Mouse (Mus musculus): Measurements from ENCODE around the gene C2cd3. TPM values are rescaled to one million over a fixed set of nuclear protein-coding genes. Genes with fewer than 3 reads are reported as not detected.
A peak's percentile ranks its signal among the peaks of the same experiment; 100 is the strongest.

The C2cd3 gene
- total and polyA plus RNA-seq, 2 experiments from 2014 or later: 9.2 to 18.3 TPM

GRCm38 (mm10) chr7:100494415-100494831 is 122.4 kb downstream of the C2cd3 start:
- ATAC-seq: no peak
- H3K4me2 ChIP-seq (ENCODE audit: low read depth, low read length): peak overlapping the region; percentile 70
- peaks cover 13% of the 10 kb centered on the region; the same call in 1 of the 2 replicates for H3K4me1 ChIP-seq (ENCODE audit: insufficient read depth, low read length)
- no peak for DNase-seq (ENCODE audit: low spot score)
- no peaks in the 10 kb centered on the region for H3K36me3 ChIP-seq (ENCODE audit: insufficient read depth, low read length)
- no peak for TF ChIP-seq CTCF (IDR thresholded peaks at IDR 0.05; ENCODE audit: low read depth)
- 84% methylated on average over 7 of the region's 7 CpGs for WGBS
- H3K27ac ChIP-seq: peak overlapping the region; percentile 90; the same call in 1 of the 2 replicates
- no peaks in the 10 kb centered on the region for H3K9me3 ChIP-seq (ENCODE audit: low read length)
- H3K9ac ChIP-seq (replicated peaks; ENCODE audit: low read length): no peak overlapping the region
- no peaks in the 10 kb centered on the region for H3K27me3 ChIP-seq (ENCODE audit: insufficient read depth, low read length)
- H3K4me3 ChIP-seq (ENCODE audit: low read length): 0 out of 2 replicates have a peak overlapping the region, but pooled peaks have one; percentile 2

- Histone ChIP-seq H3K4me1 (ENCODE audit: insufficient read depth, low read length) (peaks cover 13% of the 10 kb centered on the region; the same call in 1 of the 2 replicates), H3K36me3 (ENCODE audit: insufficient read depth, low read length) (no peaks in the 10 kb centered on the region), H3K27me3 (ENCODE audit: insufficient read depth, low read length) (no peaks in the 10 kb centered on the region), H3K9ac (replicated peaks; ENCODE audit: low read length) (no peak overlapping the region), H3K9me3 (ENCODE audit: low read length) (no peaks in the 10 kb centered on the region), H3K4me2 (ENCODE audit: low read depth, low read length) (peak overlapping the region; percentile 70), H3K4me3 (ENCODE audit: low read length) (no peak overlapping the region), H3K27ac (peak overlapping the region; percentile 90)
- 48% methylated on average over 8 of the region's 8 CpGs for WGBS
- no peak for DNase-seq (ENCODE audit: low spot score)
- no peak for ATAC-seq
- TF ChIP-seq CTCF (IDR thresholded peaks at IDR 0.05; ENCODE audit: low read depth): no peak
Measured at GRCm38 (mm10) chr7:100495042-100495441, 123.0 kb downstream of the C2cd3 start.

GRCm38 (mm10) chr7:100495581-100496251 is 123.7 kb downstream of the C2cd3 start:
- ATAC-seq (peak; percentile 91), DNase-seq (ENCODE audit: low spot score) (peak; percentile 90)
- Histone ChIP-seq H3K27me3 (ENCODE audit: insufficient read depth, low read length) (no peaks in the 10 kb centered on the region), H3K4me1 (ENCODE audit: insufficient read depth, low read length) (peaks cover 13% of the 10 kb centered on the region; the same call in 1 of the 2 replicates), H3K36me3 (ENCODE audit: insufficient read depth, low read length) (no peaks in the 10 kb centered on the region), H3K27ac (peak overlapping the region; percentile 90), H3K4me3 (ENCODE audit: low read length) (no peak overlapping the region), H3K9me3 (ENCODE audit: low read length) (no peaks in the 10 kb centered on the region), H3K9ac (replicated peaks; ENCODE audit: low read length) (peak overlapping the region; percentile 26), H3K4me2 (ENCODE audit: low read depth, low read length) (peak overlapping the region; percentile 70)
- 32% methylated on average over 11 of the region's 11 CpGs for WGBS
- TF ChIP-seq CTCF (IDR thresholded peaks at IDR 0.05; ENCODE audit: low read depth): no peak

- no peaks in the 10 kb centered on the region for H3K36me3 ChIP-seq (ENCODE audit: insufficient read depth, low read length)
- H3K9me3 ChIP-seq (ENCODE audit: low read length): no peaks in the 10 kb centered on the region
- no peak for TF ChIP-seq CTCF (IDR thresholded peaks at IDR 0.05; ENCODE audit: low read depth)
- 73% methylated on average over 6 of the region's 6 CpGs for WGBS
- H3K4me2 ChIP-seq (ENCODE audit: low read depth, low read length): 0 out of 2 replicates have a peak overlapping the region, but pooled peaks have one; percentile 5
- peak overlapping the region; percentile 90 for H3K27ac ChIP-seq
- ATAC-seq (no peak), DNase-seq (ENCODE audit: low spot score) (no peak)
- H3K27me3 ChIP-seq (ENCODE audit: insufficient read depth, low read length): no peaks in the 10 kb centered on the region
- peaks cover 13% of the 10 kb centered on the region; the same call in 1 of the 2 replicates for H3K4me1 ChIP-seq (ENCODE audit: insufficient read depth, low read length)
- H3K4me3 ChIP-seq (ENCODE audit: low read length): no peak overlapping the region
- peak overlapping the region; percentile 26 for H3K9ac ChIP-seq (replicated peaks; ENCODE audit: low read length)
Measured at GRCm38 (mm10) chr7:100496371-100496770, 124.3 kb downstream of the C2cd3 start.

GRCm38 (mm10) chr7:100496791-100497190 is 124.8 kb downstream of the C2cd3 start:
- Histone ChIP-seq H3K4me3 (ENCODE audit: low read length) (no peak overlapping the region), H3K27ac (peak overlapping the region; percentile 90; the same call in 1 of the 2 replicates), H3K9me3 (ENCODE audit: low read length) (no peaks in the 10 kb centered on the region), H3K4me2 (ENCODE audit: low read depth, low read length) (no peak overlapping the region), H3K4me1 (ENCODE audit: insufficient read depth, low read length) (peaks cover 13% of the 10 kb centered on the region; the same call in 1 of the 2 replicates), H3K9ac (replicated peaks; ENCODE audit: low read length) (no peak overlapping the region), H3K36me3 (ENCODE audit: insufficient read depth, low read length) (no peaks in the 10 kb centered on the region), H3K27me3 (ENCODE audit: insufficient read depth, low read length) (no peaks in the 10 kb centered on the region)
- DNase-seq (ENCODE audit: low spot score): no peak
- no peak for ATAC-seq
- WGBS: 96% methylated on average over 9 of the region's 9 CpGs
- TF ChIP-seq CTCF (IDR thresholded peaks at IDR 0.05; ENCODE audit: low read depth): no peak

DNA sequence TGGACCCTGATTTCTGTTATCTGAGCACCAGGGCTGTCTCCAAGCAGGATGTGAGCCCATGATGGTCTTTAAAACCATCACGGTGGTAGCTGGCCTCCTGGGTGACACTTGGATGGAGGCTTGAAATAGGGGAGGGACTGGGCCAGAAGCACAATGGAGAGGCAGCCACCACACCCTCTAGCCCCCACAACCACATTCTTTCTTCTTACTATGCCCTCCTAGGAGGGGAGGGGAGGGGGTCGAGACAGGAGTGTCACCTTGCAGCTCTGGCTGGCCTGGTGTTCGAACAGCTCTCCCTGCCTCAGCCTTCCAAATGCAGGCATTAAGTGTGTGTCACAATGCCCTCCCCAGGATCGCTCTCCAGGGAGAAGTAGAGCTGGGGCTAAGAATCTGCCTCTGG is 125.4 kb downstream of the C2cd3 start:
- ATAC-seq (no peak), DNase-seq (ENCODE audit: low spot score) (no peak)
- Histone ChIP-seq H3K27me3 (ENCODE audit: insufficient read depth, low read length) (no peaks in the 10 kb centered on the region), H3K4me2 (ENCODE audit: low read depth, low read length) (no peak overlapping the region), H3K9ac (replicated peaks; ENCODE audit: low read length) (no peak overlapping the region), H3K9me3 (ENCODE audit: low read length) (no peaks in the 10 kb centered on the region), H3K27ac (no peak overlapping the region), H3K4me1 (ENCODE audit: insufficient read depth, low read length) (peaks cover 13% of the 10 kb centered on the region; the same call in 1 of the 2 replicates), H3K4me3 (ENCODE audit: low read length) (no peak overlapping the region), H3K36me3 (ENCODE audit: insufficient read depth, low read length) (no peaks in the 10 kb centered on the region)
- 87% methylated on average over 4 of the region's 4 CpGs for WGBS
- TF ChIP-seq CTCF (IDR thresholded peaks at IDR 0.05; ENCODE audit: low read depth): no peak

DNA sequence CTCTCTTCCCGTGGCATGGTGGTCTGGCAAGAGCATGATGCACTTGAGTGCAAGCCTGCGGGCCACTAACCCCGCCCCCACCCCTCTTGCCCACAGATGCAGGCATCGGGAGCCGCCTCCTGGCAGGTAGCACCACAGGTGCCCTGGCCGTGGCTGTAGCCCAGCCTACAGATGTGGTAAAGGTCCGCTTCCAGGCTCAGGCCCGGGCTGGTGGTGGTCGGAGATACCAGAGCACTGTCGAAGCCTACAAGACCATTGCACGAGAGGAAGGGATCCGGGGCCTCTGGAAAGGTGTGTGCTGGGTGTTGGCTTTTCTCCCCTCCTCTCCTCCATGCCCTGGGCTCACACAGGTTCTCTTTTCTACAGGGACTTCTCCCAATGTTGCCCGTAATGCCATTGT is 125.9 kb downstream of the C2cd3 start:
- TF ChIP-seq CTCF (IDR thresholded peaks at IDR 0.05; ENCODE audit: low read depth): no peak
- DNase-seq (ENCODE audit: low spot score) (no peak), ATAC-seq (no peak)
- Histone ChIP-seq H3K4me2 (ENCODE audit: low read depth, low read length) (no peak overlapping the region), H3K4me1 (ENCODE audit: insufficient read depth, low read length) (peaks cover 10% of the 10 kb centered on the region; the same call in 1 of the 2 replicates), H3K9me3 (ENCODE audit: low read length) (no peaks in the 10 kb centered on the region), H3K27me3 (ENCODE audit: insufficient read depth, low read length) (no peaks in the 10 kb centered on the region), H3K9ac (replicated peaks; ENCODE audit: low read length) (no peak overlapping the region), H3K27ac (no peak overlapping the region), H3K36me3 (ENCODE audit: insufficient read depth, low read length) (no peaks in the 10 kb centered on the region), H3K4me3 (ENCODE audit: low read length) (no peak overlapping the region)
- 94% methylated on average over 13 of the region's 13 CpGs for WGBS
